Mouse (Mus musculus) induced T-regulatory cell, adult 2 months (primary cell): Measurements from ENCODE around the gene Olfr1386.
"Not testable (repeated sequence)": the region's sequence is repeated elsewhere in the genome, so short reads cannot be mapped to it uniquely, and the experiment has no call there.

Source experiments
- DNase-seq: peaks from one replicate; pipeline ENCODE4 v3.0.0-alpha.2; 2012; ENCODE audit warnings: low read depth

Gene Olfr1386

GRCm38 (mm10) chr11:49464746-49465145, at the start of gene Olfr1386:
Gene Olfr1386, plus strand, starts transcription at chr11:49465046.
- not testable (repeated sequence) for DNase-seq

GRCm38 (mm10) chr11:49422767-49423166, 42.1 kb upstream of the Olfr1386 start, which contains the start of gene Olfr1389:
Gene Olfr1389, plus strand, starts transcription at chr11:49423067.
- no peak for DNase-seq

GRCm38 (mm10) chr11:49425257-49425927, 39.5 kb upstream of the Olfr1386 start:
- no peak for DNase-seq

GRCm38 (mm10) chr11:49429641-49430040, 35.2 kb upstream of the Olfr1386 start:
- no peak for DNase-seq

- DNase-seq = no peak
Observed at GRCm38 (mm10) chr11:49436411-49436810, 28.4 kb upstream of the Olfr1386 start, which contains the start of gene Olfr1388. Gene Olfr1388, plus strand, starts transcription at chr11:49436624.

- no peak for DNase-seq
Observed at GRCm38 (mm10) chr11:49455043-49455442, 9.8 kb upstream of the Olfr1386 start, which contains the start of gene Olfr1387. Gene Olfr1387, plus strand, starts transcription at chr11:49455343.

- no peak for DNase-seq
Observed at GRCm38 (mm10) chr11:49485973-49486372, 21.1 kb downstream of the Olfr1386 start.

GRCm38 (mm10) chr11:49488770-49489169, 23.9 kb downstream of the Olfr1386 start, which contains the start of gene Olfr1385:
Gene Olfr1385, plus strand, starts transcription at chr11:49489070.
- DNase-seq = not testable (repeated sequence)

- no peak for DNase-seq
Observed at GRCm38 (mm10) chr11:49518086-49518485, 53.2 kb downstream of the Olfr1386 start.

GRCm38 (mm10) chr11:49519348-49519747, 54.5 kb downstream of the Olfr1386 start, which contains the start of gene Olfr1383:
Gene Olfr1383, plus strand, starts transcription at chr11:49519648.
- DNase-seq = no peak
